Mouse (Mus musculus) left cerebral cortex, postnatal 25 days (tissue): Measurements from ENCODE around the gene Abca14. TPM values are rescaled to one million over a fixed set of nuclear protein-coding genes. Genes with fewer than 3 reads are reported as not detected.
"Not testable (repeated sequence)": the region's sequence is repeated elsewhere in the genome, so short reads cannot be mapped to it uniquely, and the experiment has no call there.

Experiments used
- DNase-seq, 2 experiments: peaks; one replicate each; pipeline ENCODE4 v3.0.0; 2022; ENCODE audit warnings: low spot score in 2 of 2, mixed read lengths in 1 of 2
- intact Hi-C: fragments of 180-260 bp; cut with DNase I; formaldehyde crosslinking; loops from one replicate; pipeline ENCODE4 v1.15.1; 2025
- total RNA-seq, 2 experiments: library from RNA; stranded (reverse); gene quantifications; 2 replicates each; pipeline ENCODE4 v1.2.3; 2021

The Abca14 gene
- total RNA-seq, 2 experiments from 2014 or later, result not detected

GRCm38 (mm10) chr7:120192816-120193215, 10.9 kb upstream of the Abca14 start:
- no peak for DNase-seq
- intact Hi-C loops, result no loop called here

GRCm38 (mm10) chr7:120195207-120195606, 8.6 kb upstream of the Abca14 start:
- intact Hi-C loops, result no loop called here

GRCm38 (mm10) chr7:120201231-120201744, 2.5 kb upstream of the Abca14 start:
- no peak for DNase-seq
- intact Hi-C loops, result loop anchor here (5.0 to 10.0 kb wide), 3 partner anchors 94 to 526 kb away; partner anchors contain the start of gene Abca15

More at GRCm38 (mm10) chr7:120195207-120195606, 8.6 kb upstream of the Abca14 start:
- peak in 1 of 2 experiments; percentile 5 for DNase-seq

- intact Hi-C loops, result loop anchor here (5.0 to 10.0 kb wide), 3 partner anchors 94 to 527 kb away; partner anchors contain the start of gene Abca15
- peak; percentile 24 to 25 for DNase-seq
Measured at GRCm38 (mm10) chr7:120201771-120202170, 2.0 kb upstream of the Abca14 start, which contains the start of gene Crym. Crym (minus strand) TSS chr7:120202111.

GRCm38 (mm10) chr7:120205989-120206388, 2.2 kb downstream of the Abca14 start:
- peak in 1 of 2 experiments; percentile 7 for DNase-seq
- intact Hi-C loops, result loop anchor here (2.0 to 10.0 kb wide), 2 partner anchors 357 to 531 kb away; no protein-coding TSS in a partner anchor

- peak; percentile 6 to 84 for DNase-seq
- intact Hi-C loops, result no loop called here
Measured at GRCm38 (mm10) chr7:120228541-120228940, 24.8 kb downstream of the Abca14 start.

GRCm38 (mm10) chr7:120241092-120241491, 37.3 kb downstream of the Abca14 start:
- DNase-seq, result no peak
- intact Hi-C loops, result no loop called here

GRCm38 (mm10) chr7:120271135-120271991, 67.6 kb downstream of the Abca14 start:
- no peak for DNase-seq
- intact Hi-C loops, result no loop called here

GRCm38 (mm10) chr7:120272110-120272509, 68.3 kb downstream of the Abca14 start:
- intact Hi-C loops, result no loop called here
- peak in 1 of 2 experiments; percentile 10 for DNase-seq

GRCm38 (mm10) chr7:120285286-120285685, 81.5 kb downstream of the Abca14 start:
- no peak for DNase-seq
- intact Hi-C loops, result no loop called here

GRCm38 (mm10) chr7:120316086-120316485, 112.3 kb downstream of the Abca14 start:
- intact Hi-C loops, result no loop called here
- peak in 1 of 2 experiments; percentile 85 for DNase-seq

GRCm38 (mm10) chr7:120322963-120323362, 119.2 kb downstream of the Abca14 start:
- DNase-seq, result no peak
- intact Hi-C loops, result loop anchor here (10.0 kb wide), 1 partner anchor 468 kb away; no protein-coding TSS in a partner anchor

GRCm38 (mm10) chr7:120325911-120326310, 122.2 kb downstream of the Abca14 start:
- not testable (repeated sequence) for DNase-seq
- intact Hi-C loops, result loop anchor here (5.0 to 10.0 kb wide), 5 partner anchors 124 to 809 kb away; partner anchors contain the start of genes Abca14, Acsm5, Crym and Dnah3

GRCm38 (mm10) chr7:120327220-120328073, 123.7 kb downstream of the Abca14 start:
- intact Hi-C loops, result loop anchor here (2.0 to 10.0 kb wide), 6 partner anchors 125 to 810 kb away; partner anchors contain the start of genes Abca14, Acsm5, Crym and Dnah3
- peak; percentile 22 to 59 for DNase-seq

GRCm38 (mm10) chr7:120328087-120328793, 124.5 kb downstream of the Abca14 start, which contains the start of gene Abca15:
Abca15 (plus strand) TSS chr7:120328670.
- intact Hi-C loops, result loop anchor here (2.0 to 10.0 kb wide), 6 partner anchors 126 to 811 kb away; partner anchors contain the start of genes Abca14, Acsm5, Crym and Dnah3
- DNase-seq, result peak in 1 of 2 experiments; percentile 18

- no peak for DNase-seq
- intact Hi-C loops, result no loop called here
Measured at GRCm38 (mm10) chr7:120361159-120361558, 157.4 kb downstream of the Abca14 start.
